Comparison of ENCODE assay signal across 29 mouse cellular contexts in genomic region chr9:80296086-80296485, GRCm38 (mm10).
"Had no signal": no experiment of that assay in that cellular context is flagged by ENCODE, and none has a peak within 500 bp of the region (broad histone marks: within the 10 kb centered on the region; RNA-seq: fewer than 3 reads in every experiment).

No protein-coding gene starts in this region.

- H3K4me2 ChIP-seq: heart, embryonic 11.5 days; heart, embryonic 13.5 days; heart, embryonic 15.5 days; hindbrain, embryonic 13.5 days; hindbrain, embryonic 15.5 days; kidney, embryonic 15.5 days; limb, embryonic 12.5 days; liver, embryonic 11.5 days; liver, embryonic 13.5 days; liver, embryonic 15.5 days had no signal

- H3K4me1 ChIP-seq: heart, embryonic 13.5 days; heart, embryonic 15.5 days; hindbrain, embryonic 13.5 days; hindbrain, embryonic 15.5 days; kidney, embryonic 15.5 days; limb, embryonic 10.5 days; limb, embryonic 12.5 days; liver, embryonic 13.5 days; liver, embryonic 15.5 days had no signal

- H3K27me3 ChIP-seq: heart, embryonic 13.5 days; heart, embryonic 15.5 days; hindbrain, embryonic 13.5 days; hindbrain, embryonic 15.5 days; kidney, embryonic 15.5 days; limb, embryonic 12.5 days; liver, embryonic 13.5 days; liver, embryonic 15.5 days had no signal

- H3K4me3 ChIP-seq: heart, adult 2 months; heart, embryonic 13.5 days; heart, embryonic 15.5 days; hindbrain, embryonic 13.5 days; hindbrain, embryonic 15.5 days; kidney, embryonic 15.5 days; left cerebral cortex, adult 2 months; limb, embryonic 10.5 days; limb, embryonic 12.5 days; liver, embryonic 13.5 days; liver, embryonic 15.5 days had no signal

- H3K9me3 ChIP-seq: heart, embryonic 13.5 days; heart, embryonic 15.5 days; hindbrain, embryonic 13.5 days; hindbrain, embryonic 15.5 days; kidney, embryonic 15.5 days; limb, embryonic 10.5 days; liver, embryonic 13.5 days; liver, embryonic 15.5 days had no signal

- H3K27ac ChIP-seq: heart, adult 2 months; heart, embryonic 13.5 days; heart, embryonic 15.5 days; hindbrain, embryonic 13.5 days; hindbrain, embryonic 15.5 days; hindbrain, postnatal 0 days; kidney, embryonic 15.5 days; kidney, postnatal 0 days; left cerebral cortex, adult 2 months; limb, embryonic 10.5 days; limb, embryonic 12.5 days; liver, embryonic 13.5 days; liver, embryonic 15.5 days had no signal

- H3K9ac ChIP-seq: heart, embryonic 13.5 days; heart, embryonic 15.5 days; hindbrain, embryonic 13.5 days; hindbrain, embryonic 15.5 days; kidney, embryonic 15.5 days; limb, embryonic 12.5 days; liver, embryonic 13.5 days; liver, embryonic 15.5 days; liver, postnatal 0 days had no signal

- H3K36me3 ChIP-seq: limb, embryonic 10.5 days; liver, embryonic 13.5 days; liver, embryonic 15.5 days had no signal

- ATAC-seq: hindbrain, postnatal 0 days; intestine, embryonic 16.5 days; liver, postnatal 0 days had no signal

- DNase-seq: gastrocnemius, postnatal 14 days; gastrocnemius, postnatal 36 days; heart, adult 11 months; heart, adult 2 months; heart, postnatal 14 days; heart, postnatal 36 days; kidney, adult 11 months; kidney, adult 2 months; kidney, adult 9 months; kidney, postnatal 14 days; kidney, postnatal 36 days; layer of hippocampus, adult 9-11 months; liver; liver, embryonic 13.5 days; liver, postnatal 0 days had no signal
